Mouse (Mus musculus) forelimb bud, embryonic 11.5 days (tissue): ENCODE data around the gene Actrt3.

Experiments
- DNase-seq: peaks from one replicate; pipeline ENCODE4 v3.0.0-alpha.2; 2012; ENCODE audit warnings: low read depth, low spot score

The Actrt3 gene

DNA sequence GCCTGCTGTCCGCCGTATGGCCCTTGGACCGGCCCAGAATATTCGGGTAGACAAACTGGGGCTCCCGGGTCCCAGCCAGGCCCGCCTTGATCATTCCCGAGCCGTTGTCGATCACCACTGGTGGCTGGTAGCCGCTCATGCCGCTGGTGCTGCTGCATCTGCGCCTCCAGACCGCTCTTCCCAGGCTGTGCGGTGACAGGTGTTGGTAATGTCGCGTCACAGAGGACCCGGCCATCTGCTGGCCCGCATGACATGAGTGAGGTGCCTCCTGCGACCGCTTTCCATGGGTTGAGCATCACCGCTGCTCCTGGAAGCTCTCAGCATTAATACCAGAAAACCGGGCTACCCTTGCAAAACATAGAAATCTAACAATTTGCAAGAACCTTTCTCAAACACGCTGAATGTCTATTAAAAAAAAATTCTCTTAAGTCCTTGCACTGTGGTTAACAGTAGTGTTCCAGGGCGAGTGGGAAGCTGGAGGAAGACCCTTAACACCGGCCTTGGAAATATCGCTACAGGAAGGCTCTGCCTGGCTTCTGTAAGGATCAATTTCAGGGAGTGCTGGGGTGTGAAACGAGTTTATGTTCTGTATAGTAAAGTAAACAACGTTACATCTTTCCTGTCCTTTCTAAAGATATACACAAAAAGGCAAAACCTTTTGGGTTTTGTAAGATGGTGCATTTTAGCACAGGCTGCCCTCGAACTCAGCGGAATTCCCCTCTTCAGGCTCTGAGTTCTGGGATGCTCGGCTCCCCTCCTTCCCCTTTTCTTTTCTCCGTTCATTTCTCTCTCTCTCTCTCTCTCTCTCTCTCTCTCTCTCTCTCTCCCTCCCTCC lies at the start of gene Actrt3:
Gene Actrt3 (minus strand): TSS at position 229 of the 835 bp plus-strand sequence.
- DNase-seq: peak; percentile 25

DNA sequence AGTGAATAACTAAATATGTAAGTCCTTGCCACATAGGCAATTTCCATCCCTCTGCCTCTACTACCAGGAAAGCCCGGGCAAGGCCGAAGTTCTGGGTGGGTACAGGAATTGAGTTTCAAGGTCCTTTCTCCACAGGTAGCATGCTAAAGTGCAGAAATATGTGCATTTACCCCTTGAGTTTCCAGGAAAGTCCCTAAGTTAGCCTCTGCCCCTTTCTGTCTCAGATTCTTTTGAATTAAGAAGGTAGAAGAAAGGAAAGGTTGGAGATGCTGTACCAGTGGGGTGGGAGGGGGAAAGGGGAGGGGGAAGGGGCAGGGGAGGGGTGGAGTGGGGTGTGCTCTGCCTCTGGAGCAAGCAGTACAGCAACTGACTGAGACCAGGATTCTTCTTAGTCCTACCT lies 48.7 kb upstream of the Actrt3 start:
- no peak for DNase-seq

GRCm38 (mm10) chr3:30647440-30648090 lies 47.8 kb upstream of the Actrt3 start, which contains the start of gene Lrrc34:
Lrrc34 (minus strand) TSS chr3:30647869.
- DNase-seq: peak; percentile 72

GRCm38 (mm10) chr3:30646761-30647160 lies 47.0 kb upstream of the Actrt3 start:
- no peak for DNase-seq

DNA sequence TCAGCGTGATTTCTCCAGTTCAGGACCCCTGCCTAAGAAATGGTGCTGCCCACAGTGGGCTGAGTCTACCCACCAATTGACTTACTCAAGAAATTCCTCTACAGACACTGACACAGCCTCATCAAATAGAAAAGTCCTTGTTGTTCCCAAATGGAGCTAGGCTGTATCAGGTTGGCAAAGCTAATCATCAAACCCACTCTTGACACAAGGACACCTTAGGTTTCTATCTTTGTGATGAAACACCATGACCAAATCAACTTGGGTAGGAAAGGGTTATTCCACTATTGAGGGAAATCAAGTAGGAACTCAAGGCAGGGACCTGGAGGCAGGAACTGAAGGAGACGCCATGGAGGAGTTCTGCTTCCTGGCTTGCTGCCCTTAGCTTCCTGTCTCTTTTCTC lies 44.5 kb upstream of the Actrt3 start, which contains the start of gene Lrriq4:
Gene Lrriq4 (plus strand): TSS at position 301 of the 400 bp plus-strand sequence.
- DNase-seq: no peak

GRCm38 (mm10) chr3:30635629-30636028 lies 35.9 kb upstream of the Actrt3 start:
- DNase-seq: no peak

GRCm38 (mm10) chr3:30633681-30634080 lies 33.9 kb upstream of the Actrt3 start:
- DNase-seq: no peak

GRCm38 (mm10) chr3:30620132-30620531 lies 20.4 kb upstream of the Actrt3 start:
- no peak for DNase-seq

DNA sequence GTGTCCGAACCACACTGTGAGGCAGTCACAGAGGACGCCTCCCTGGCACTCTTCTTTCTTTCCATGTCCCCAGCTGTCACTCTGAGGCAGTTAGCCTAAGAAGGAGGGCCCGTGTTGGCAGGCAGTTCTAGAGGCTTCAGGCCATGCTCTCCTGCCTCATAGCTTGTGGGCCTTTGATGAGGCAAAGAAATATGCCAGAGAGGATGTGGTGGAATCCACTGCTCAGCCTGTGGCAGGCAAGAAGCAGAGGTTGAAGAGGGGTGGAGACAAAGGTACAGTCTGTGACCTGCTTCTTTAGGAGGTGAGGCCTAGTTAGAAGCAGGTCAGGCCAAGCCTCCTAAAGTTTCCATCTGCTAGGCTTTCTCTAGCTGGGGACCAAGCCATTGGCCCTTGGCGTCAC lies 11.2 kb upstream of the Actrt3 start:
- no peak for DNase-seq

DNA sequence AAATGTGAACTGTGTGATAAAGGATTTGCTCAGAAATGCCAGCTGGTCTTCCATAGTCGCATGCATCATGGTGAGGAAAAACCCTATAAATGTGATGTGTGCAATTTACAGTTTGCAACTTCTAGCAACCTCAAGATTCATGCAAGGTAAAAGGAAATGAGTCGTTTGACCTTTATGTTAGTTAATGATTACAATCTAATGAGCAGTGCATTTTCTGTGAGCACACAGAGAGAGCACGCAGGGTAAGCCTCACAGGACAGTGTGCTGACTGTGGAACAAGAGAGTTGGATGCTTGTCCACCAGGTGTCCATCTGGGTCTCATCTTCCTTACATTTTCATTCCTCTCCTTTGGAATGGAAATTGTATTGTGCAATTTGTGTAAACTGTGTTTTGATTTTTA lies 9.3 kb upstream of the Actrt3 start:
- DNase-seq: no peak

DNA sequence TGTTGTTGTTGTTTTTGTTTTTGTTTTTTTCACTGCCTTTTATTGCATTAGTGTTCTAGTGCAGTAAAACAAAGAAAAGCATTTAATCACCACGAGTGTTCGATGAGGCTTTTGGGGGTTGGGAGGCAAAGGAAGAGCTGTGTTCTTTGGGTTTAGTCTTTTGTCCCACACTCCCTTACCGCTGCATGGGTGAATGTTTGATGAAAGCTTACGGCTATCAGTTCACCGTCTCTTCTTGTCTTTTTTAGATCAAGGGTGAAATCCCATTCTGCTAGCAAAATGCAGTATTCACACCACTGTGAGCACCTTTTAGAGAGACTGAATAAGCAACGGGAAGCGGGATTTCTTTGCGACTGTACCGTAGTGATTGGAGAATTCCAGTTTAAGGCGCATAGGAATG lies 3.5 kb upstream of the Actrt3 start:
- DNase-seq: no peak

DNA sequence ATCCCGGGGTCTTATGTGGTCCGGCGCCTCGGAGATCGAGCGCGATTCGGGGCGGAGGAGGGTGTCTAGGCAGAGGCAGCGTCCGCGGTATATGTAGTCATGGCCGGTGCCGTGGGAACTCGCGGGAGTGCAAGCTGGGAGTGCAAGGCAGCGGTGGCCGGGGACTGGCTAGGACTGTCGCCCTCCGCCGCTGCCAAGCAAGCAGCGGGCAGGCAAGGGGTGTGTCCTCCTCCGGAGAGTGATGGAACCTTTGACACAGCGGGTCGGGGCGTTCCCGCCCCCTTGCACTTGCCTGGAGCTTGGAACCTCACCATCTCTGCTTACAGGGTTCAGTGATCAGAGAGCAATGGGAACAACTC lies 3.0 kb upstream of the Actrt3 start:
- DNase-seq: peak; percentile 57

DNA sequence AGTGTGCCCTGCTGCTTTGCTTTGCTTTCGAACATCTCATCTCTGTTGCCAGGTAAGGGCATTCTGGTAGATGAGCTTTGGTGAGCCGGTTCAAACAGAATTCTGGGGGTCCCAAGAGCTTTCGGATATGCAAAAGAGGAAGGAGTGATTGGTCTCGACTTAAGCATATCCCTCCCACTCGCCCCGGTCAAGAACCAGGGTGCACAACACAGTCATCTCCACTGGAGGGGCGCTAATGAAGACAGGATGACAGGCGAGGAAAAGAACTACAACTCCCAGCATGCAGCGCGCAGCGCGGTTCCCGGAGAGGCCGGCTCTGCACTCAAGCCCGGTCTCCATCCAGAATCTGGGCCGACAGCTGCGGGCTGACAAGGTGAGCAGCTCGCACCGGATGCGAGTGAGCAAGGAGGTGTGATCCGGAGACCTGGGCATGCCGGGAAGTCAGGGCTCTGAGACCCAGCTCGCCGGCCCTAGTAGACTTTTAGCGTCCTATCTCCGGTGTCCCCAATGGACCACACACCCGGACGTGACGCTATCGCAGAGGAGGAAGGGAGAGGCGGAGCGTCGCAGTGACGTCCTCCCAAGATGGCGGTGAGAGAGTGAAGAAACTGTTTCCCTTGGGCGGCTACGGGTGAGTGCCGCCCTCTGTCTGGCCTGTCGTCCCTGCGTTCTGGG lies 2.5 kb upstream of the Actrt3 start, which contains the start of gene Mynn:
Gene Mynn (plus strand): TSS at position 1 of the 675 bp plus-strand sequence.
- DNase-seq: peak; percentile 98

- no peak for DNase-seq
Observed at GRCm38 (mm10) chr3:30601610-30602064, 1.9 kb upstream of the Actrt3 start.

DNA sequence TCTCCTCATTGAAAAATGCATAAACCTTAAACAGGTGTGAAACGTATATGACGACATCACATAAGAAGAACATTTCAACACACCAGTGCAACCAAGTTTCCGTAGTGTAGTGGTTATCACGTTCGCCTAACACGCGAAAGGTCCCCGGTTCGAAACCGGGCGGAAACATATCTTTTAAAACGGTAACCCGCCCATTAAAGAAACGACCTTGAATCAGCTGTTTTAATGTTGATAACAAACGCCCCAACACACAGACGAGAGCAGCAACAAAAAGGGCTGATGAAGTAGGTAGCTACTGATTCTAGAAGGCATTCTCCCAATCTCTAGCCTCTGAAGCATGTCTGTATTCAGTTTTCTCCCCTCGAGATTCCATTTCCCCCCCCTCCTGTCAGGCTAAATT lies 1.4 kb upstream of the Actrt3 start:
- peak; percentile 91 for DNase-seq

GRCm38 (mm10) chr3:30600717-30601116 lies 978 bp upstream of the Actrt3 start:
- DNase-seq: no peak

- no peak for DNase-seq
Observed at GRCm38 (mm10) chr3:30597271-30597670, 2.5 kb downstream of the Actrt3 start.

- peak; percentile 47 for DNase-seq
Observed at GRCm38 (mm10) chr3:30595111-30595832, 4.5 kb downstream of the Actrt3 start.

- peak; percentile 24 for DNase-seq
Observed at GRCm38 (mm10) chr3:30593719-30594485, 5.8 kb downstream of the Actrt3 start.

GRCm38 (mm10) chr3:30592418-30592853 lies 7.3 kb downstream of the Actrt3 start:
- peak; percentile 78 for DNase-seq

GRCm38 (mm10) chr3:30588865-30589264 lies 10.9 kb downstream of the Actrt3 start:
- no peak for DNase-seq
